Mouse (Mus musculus): ENCODE measurements around the gene Pgm1.

- TF ChIP-seq CTCF (conservative IDR thresholded peaks at IDR 0.05 in 1 of 2, IDR thresholded peaks at IDR 0.05 in 1 of 2; ENCODE audit: low read depth in 2 of 2, low read length in 2 of 2) (no peak), CHD1 (IDR thresholded peaks at IDR 0.05; ENCODE audit: low read depth, low read length) (no peak), POLR2A (IDR thresholded peaks at IDR 0.05; ENCODE audit: low read depth, low read length) (no peak), ETS1 (conservative IDR thresholded peaks at IDR 0.05; ENCODE audit: low read depth, low read length) (no peak), RCOR1 (conservative IDR thresholded peaks at IDR 0.05; ENCODE audit: low read depth, low read length) (no peak)
These were observed 71.8 kb downstream of the Pgm1 start for GRCm38 (mm10) chr4:100000971-100001370.
